Mouse (Mus musculus) liver (tissue): ENCODE data around the gene Tmem185a.
"Not testable (repeated sequence)": the region's sequence is repeated elsewhere in the genome, so short reads cannot be mapped to it uniquely, and the experiment has no call there.

Source experiments
- DNase-seq: peaks from one replicate; pipeline ENCODE4 v3.0.0-alpha.2; 2020; ENCODE audit warnings: mixed read lengths

The Tmem185a gene

DNA sequence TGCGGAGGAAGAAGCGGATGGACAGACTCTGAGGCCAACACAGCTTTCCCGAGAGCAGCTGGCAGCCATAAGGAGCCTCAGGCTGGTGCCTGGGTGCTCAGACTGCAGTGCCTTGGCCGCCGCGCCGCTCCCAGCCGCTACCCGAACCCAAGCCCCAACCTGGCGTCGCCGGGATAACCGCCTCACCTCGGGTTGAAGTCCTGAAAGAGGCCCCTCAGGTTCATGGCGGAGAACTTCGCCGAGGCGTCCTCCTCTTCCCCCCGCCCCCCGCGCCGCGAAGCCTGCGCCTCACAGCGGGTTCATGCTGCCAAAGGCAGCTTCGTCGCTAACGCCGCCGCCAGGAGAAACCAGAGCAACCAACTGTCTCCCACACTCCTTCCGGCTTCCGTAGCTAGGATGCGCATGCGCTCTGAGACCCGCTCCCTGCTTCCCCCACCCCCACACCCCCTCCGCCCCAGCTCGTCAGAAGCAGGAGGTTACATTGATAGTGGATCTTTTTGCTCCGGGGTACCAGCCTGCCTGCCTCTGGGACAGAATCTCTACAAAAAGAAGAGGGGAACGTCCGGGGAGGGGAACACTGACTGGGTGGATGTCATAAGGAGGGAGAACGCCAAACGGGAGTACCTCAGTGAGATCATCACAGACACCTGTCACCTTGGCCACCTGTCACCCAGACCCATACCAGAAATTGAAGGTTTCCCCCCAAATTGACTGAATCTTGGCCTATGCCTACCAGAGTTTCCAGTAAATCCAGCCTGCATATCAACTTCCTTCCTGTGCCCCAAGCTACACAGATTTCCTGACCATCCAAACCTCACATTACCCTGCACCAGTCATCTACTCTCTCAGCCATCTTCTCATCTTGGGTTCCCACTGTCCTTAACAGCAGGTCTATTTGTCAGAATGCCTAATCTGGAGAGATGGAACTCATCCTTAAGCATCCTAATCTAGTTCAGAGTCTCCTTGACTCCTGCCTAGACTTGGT, at the start of gene Tmem185a:
Gene Tmem185a (minus strand): TSS at position 389 of the 985 bp plus-strand sequence.
- DNase-seq: peak; percentile 83

- DNase-seq: not testable (repeated sequence)
Observed at GRCm38 (mm10) chrX:70514413-70514812, 37.4 kb upstream of the Tmem185a start.

- not testable (repeated sequence) for DNase-seq
Observed at GRCm38 (mm10) chrX:70487328-70487727, 10.3 kb upstream of the Tmem185a start.

- no peak for DNase-seq
Observed at GRCm38 (mm10) chrX:70482154-70482553, 5.2 kb upstream of the Tmem185a start.

- DNase-seq: no peak
Observed at GRCm38 (mm10) chrX:70478701-70479100, 1.7 kb upstream of the Tmem185a start.

- no peak for DNase-seq
Observed at GRCm38 (mm10) chrX:70475215-70475765, 1.7 kb downstream of the Tmem185a start.

- no peak for DNase-seq
Observed at GRCm38 (mm10) chrX:70466897-70467296, 10.1 kb downstream of the Tmem185a start.

- DNase-seq: no peak
Observed at GRCm38 (mm10) chrX:70465489-70465888, 11.5 kb downstream of the Tmem185a start.

DNA sequence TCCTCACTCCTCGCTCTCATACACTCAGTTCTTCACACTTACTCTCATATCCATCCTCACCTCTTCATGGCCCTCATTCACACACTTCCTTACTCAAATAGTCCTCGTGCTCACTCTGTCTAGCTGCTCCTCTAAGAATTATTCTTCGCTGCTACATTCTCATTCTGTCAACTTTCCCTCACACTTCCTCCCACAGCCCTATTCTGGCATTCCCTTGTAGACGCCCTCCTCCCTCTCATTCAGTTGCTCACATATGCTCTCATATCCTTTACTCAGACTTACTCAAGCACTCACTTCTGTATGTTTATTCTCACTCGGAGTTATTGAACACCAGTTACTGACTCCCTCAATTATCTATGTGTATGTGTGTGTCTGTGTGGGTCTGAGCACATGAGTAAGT, 13.4 kb downstream of the Tmem185a start:
- DNase-seq: no peak

DNA sequence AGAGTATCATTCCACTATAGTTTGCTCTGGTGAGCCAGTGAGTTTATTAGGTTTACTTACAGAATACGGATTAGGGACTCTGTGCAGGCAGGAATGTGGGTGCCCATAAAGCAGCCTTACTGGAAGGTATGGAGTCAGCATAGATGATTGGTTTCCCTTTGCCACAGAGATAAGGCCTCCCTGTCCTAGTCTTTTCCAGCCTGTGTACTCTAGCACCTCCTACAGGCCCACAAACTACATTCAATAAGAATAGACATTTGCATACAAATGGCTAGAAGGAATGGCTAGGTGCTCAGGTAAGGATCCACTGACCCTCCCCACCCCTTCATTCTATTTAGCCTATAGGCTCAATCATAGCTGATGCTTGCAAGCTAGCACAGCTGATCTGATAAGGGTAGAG, 24.6 kb downstream of the Tmem185a start:
- DNase-seq: not testable (repeated sequence)

DNA sequence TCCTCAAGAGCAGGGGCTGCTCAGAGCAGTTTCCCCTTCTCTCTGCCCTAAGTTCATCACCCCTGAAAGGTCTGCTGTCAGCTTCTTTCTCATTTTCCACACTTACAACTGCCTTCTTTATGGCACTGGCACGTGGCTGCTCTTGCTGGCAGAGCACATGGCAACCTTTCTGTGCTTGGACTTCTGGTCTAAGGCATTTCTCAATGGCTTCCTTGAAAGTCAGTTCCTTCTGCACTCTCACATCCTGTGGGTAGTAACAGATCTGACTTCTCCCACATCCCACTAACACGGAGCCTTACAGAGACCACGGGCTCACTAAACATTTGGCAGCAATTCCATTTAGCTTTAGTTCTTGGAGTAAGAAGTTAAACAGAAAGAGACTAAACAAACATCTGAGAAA, 51.5 kb downstream of the Tmem185a start:
- DNase-seq: not testable (repeated sequence)
